Mouse (Mus musculus): ENCODE measurements around the gene Sdhaf2. TPM values are rescaled to one million over a fixed set of nuclear protein-coding genes. Genes with fewer than 3 reads are reported as not detected.

The Sdhaf2 gene
- total RNA-seq, 2 experiments from 2014 or later: 53.5 to 54.1 TPM

- DNase-seq (ENCODE audit: low spot score in 2 of 2): no peak
Measured at GRCm38 (mm10) chr19:10500581-10500980, 25.4 kb downstream of the Sdhaf2 start.

- DNase-seq (ENCODE audit: low spot score in 2 of 2): no peak
Measured at GRCm38 (mm10) chr19:10497512-10498160, 28.3 kb downstream of the Sdhaf2 start.

- DNase-seq (ENCODE audit: low spot score in 2 of 2): no peak
Measured at GRCm38 (mm10) chr19:10496976-10497375, 29.0 kb downstream of the Sdhaf2 start.

DNA sequence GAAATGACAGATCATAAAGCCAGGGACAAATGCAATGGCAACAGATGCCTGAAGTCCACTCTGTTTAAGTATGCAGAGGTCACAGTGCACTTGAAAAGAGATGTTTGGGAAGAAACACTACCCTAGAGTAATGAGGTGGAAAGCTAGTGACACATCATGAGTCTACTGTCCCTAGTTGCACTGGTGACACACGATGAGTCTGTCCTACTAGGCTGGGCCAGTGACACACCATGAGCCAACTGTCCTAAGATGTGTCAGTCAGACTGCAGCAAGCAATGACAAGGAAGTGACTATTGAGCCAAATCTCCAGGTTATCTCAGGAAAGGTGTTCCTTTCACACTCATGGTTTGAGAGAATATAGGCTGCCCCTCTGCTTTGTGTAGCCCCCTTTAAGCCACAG is 30.3 kb downstream of the Sdhaf2 start:
- DNase-seq (ENCODE audit: low spot score in 2 of 2): no peak

DNA sequence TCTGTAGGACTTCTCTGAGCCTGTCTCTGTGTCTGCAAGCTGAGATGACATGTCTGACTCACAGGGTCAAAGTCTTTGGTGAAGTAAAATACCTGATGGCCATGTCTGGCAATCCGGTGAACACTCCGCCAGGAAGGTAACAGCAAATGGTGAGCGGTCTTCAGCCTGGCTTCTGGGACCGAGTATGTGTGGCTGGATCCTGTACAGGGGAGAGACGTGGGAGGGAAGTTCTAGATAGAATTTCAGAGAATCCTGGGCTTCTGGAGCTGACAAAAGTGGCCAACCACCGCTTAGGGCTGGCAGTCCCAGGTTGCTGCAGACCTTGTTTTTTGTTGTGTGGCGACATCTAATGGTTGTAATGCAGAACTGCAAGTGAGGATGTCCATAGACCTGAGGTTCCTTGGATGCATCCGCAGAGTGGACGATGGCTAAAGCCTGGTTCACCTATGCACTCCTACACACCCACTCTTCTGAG is 39.6 kb downstream of the Sdhaf2 start:
- no peak for DNase-seq (ENCODE audit: low spot score in 2 of 2)

GRCm38 (mm10) chr19:10482703-10483102 is 43.2 kb downstream of the Sdhaf2 start, which contains the start of gene Ppp1r32:
Ppp1r32 (minus strand) TSS chr19:10482928.
- DNase-seq (ENCODE audit: low spot score in 2 of 2): no peak

GRCm38 (mm10) chr19:10479541-10479940 is 46.4 kb downstream of the Sdhaf2 start:
- no peak for DNase-seq (ENCODE audit: low spot score in 2 of 2)

- no peak for DNase-seq (ENCODE audit: low spot score in 2 of 2)
Measured at GRCm38 (mm10) chr19:10473779-10474178, 52.2 kb downstream of the Sdhaf2 start.

GRCm38 (mm10) chr19:10472958-10473357 is 53.0 kb downstream of the Sdhaf2 start:
- DNase-seq (ENCODE audit: low spot score in 2 of 2): no peak

- DNase-seq (ENCODE audit: low spot score in 2 of 2): no peak
Measured at GRCm38 (mm10) chr19:10469171-10469658, 56.7 kb downstream of the Sdhaf2 start.

DNA sequence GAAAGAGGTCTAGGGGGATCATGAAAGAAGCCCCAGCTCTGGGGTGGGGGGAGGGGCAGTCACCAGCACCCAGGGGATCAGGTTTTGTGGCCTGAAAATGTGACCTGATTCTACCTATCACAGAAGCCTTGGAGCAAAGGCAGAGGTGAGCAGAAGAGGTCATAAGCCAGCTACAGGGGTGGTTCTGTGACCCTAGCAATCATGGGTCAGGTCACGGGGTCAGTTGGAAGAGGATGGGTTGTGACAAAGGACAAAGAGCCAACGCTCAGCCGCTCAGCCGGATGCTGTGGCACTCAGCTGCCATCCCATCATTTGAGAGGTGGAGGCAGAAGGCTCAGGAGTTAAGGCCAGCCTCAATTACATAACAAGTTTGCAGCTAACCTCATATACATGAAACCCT is 61.5 kb downstream of the Sdhaf2 start:
- DNase-seq (ENCODE audit: low spot score in 2 of 2): no peak

GRCm38 (mm10) chr19:10461584-10461983 is 64.4 kb downstream of the Sdhaf2 start:
- DNase-seq (ENCODE audit: low spot score in 2 of 2): no peak

DNA sequence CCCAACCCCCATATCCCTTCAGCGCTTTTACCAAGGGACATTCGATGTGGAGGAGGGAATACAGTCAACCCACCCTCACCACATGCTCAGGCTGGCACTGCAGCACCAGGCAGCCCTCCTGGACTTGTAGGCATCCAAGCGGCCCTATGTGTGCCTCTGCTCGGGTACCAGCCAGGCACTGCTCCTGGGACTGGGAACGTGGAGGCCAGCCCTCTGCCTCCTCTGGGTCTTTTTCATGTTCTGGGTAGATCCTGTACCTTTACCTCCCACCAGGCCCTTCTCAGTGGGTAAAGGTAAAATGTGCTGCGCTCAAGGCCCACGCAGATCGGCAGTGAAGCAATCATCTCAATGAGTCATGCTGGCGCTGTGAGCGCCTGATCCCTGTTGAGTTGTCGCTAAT is 66.0 kb downstream of the Sdhaf2 start:
- no peak for DNase-seq (ENCODE audit: low spot score in 2 of 2)

DNA sequence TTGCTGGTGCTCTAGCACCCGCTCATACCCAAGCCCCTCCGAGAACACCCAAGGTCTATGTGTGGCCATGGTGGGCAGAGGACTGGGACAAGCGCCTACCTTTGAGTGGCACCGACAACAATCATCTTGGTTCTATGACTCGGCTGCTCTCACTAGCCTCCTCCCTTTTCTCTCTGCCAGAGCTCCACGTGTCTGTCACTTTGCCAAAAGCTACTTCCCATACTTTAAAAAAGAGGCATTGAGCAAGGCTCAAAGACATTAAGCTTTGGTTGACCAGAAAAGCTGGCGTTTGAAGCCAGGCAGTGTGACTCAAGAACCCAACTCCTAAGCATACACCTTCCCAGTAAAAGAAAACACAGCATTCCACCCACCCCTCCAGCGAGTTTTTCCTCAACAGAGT is 67.8 kb downstream of the Sdhaf2 start:
- no peak for DNase-seq (ENCODE audit: low spot score in 2 of 2)

- peak in 1 of 2 experiments; percentile 31 for DNase-seq (ENCODE audit: low spot score in 2 of 2)
Measured at GRCm38 (mm10) chr19:10457484-10457800, 68.5 kb downstream of the Sdhaf2 start.

GRCm38 (mm10) chr19:10456752-10457483 is 69.0 kb downstream of the Sdhaf2 start, which contains the start of gene Lrrc10b:
Lrrc10b (minus strand) TSS chr19:10457473.
- DNase-seq (ENCODE audit: low spot score in 2 of 2): peak in 1 of 2 experiments; percentile 37

DNA sequence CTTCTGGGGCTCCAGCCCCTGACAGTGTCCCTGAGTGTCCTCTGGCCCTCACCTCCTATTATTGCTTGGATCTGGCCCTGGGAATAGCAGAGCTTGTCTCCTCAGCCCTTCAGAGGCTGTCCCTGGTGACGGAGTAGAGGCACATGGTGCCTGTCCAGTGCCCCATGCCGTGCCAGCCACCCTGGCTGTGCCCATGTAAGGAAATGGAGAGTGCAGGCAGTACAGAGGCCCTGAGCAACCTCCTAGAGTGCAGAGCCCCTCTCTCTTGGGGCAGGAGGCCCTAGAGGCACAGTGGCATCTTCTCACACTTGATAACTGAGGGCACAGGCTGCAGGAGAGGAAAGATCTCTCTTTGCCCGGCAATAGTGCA is 70.5 kb downstream of the Sdhaf2 start:
- DNase-seq (ENCODE audit: low spot score in 2 of 2): no peak

GRCm38 (mm10) chr19:10454718-10455436 is 71.1 kb downstream of the Sdhaf2 start:
- DNase-seq (ENCODE audit: low spot score in 2 of 2): no peak
